Mouse (Mus musculus): Measurements from ENCODE around the gene Cradd. TPM values are rescaled to one million over a fixed set of nuclear protein-coding genes. Genes with fewer than 3 reads are reported as not detected.

Cradd gene
- polyA plus RNA-seq, 1 experiment from 2014 or later: 16.0 TPM

GRCm38 (mm10) chr10:95302211-95303163, 21.4 kb downstream of the Cradd start:
- no peak overlapping the region for H3K27ac ChIP-seq (ENCODE audit: low read depth, low read length)
- no peak for DNase-seq (ENCODE audit: low spot score)
- no peak overlapping the region for H3K9ac ChIP-seq (ENCODE audit: low read depth, low read length)
- no peaks in the 10 kb centered on the region for H3K27me3 ChIP-seq (ENCODE audit: control insufficient read depth, insufficient read depth, low read length)
- ATAC-seq (ENCODE audit: low FRiP score): no peak
- WGBS: 55% methylated on average over 12 of the region's 12 CpGs
- H3K4me1 ChIP-seq (replicated peaks; ENCODE audit: control insufficient read depth, insufficient read depth, low read length): no peaks in the 10 kb centered on the region; the same call in 1 of the 2 replicates
- H3K36me3 ChIP-seq (ENCODE audit: control insufficient read depth, insufficient read depth, low read length): no peaks in the 10 kb centered on the region
- no peak overlapping the region for H3K4me3 ChIP-seq (ENCODE audit: low read depth, low read length)
- H3K4me2 ChIP-seq (replicated peaks; ENCODE audit: low read depth, low read length): no peak overlapping the region
- no peaks in the 10 kb centered on the region for H3K9me3 ChIP-seq (ENCODE audit: control insufficient read depth, low read length)

GRCm38 (mm10) chr10:95300178-95300793, 23.6 kb downstream of the Cradd start:
- H3K9me3 ChIP-seq (ENCODE audit: control insufficient read depth, low read length): no peaks in the 10 kb centered on the region
- no peak overlapping the region for H3K9ac ChIP-seq (ENCODE audit: low read depth, low read length)
- no peak overlapping the region for H3K27ac ChIP-seq (ENCODE audit: low read depth, low read length)
- DNase-seq (ENCODE audit: low spot score) (no peak), ATAC-seq (ENCODE audit: low FRiP score) (no peak)
- no peak overlapping the region for H3K4me2 ChIP-seq (replicated peaks; ENCODE audit: low read depth, low read length)
- no peaks in the 10 kb centered on the region for H3K27me3 ChIP-seq (ENCODE audit: control insufficient read depth, insufficient read depth, low read length)
- H3K36me3 ChIP-seq (ENCODE audit: control insufficient read depth, insufficient read depth, low read length): no peaks in the 10 kb centered on the region
- H3K4me1 ChIP-seq (replicated peaks; ENCODE audit: control insufficient read depth, insufficient read depth, low read length): no peaks in the 10 kb centered on the region; the same call in 1 of the 2 replicates
- H3K4me3 ChIP-seq (ENCODE audit: low read depth, low read length): no peak overlapping the region
- 91% methylated on average over 8 of the region's 8 CpGs for WGBS

GRCm38 (mm10) chr10:95299808-95300133, 24.2 kb downstream of the Cradd start:
- Histone ChIP-seq H3K4me1 (replicated peaks; ENCODE audit: control insufficient read depth, insufficient read depth, low read length) (no peaks in the 10 kb centered on the region; the same call in 1 of the 2 replicates), H3K27ac (ENCODE audit: low read depth, low read length) (no peak overlapping the region), H3K4me2 (replicated peaks; ENCODE audit: low read depth, low read length) (no peak overlapping the region), H3K9ac (ENCODE audit: low read depth, low read length) (no peak overlapping the region), H3K4me3 (ENCODE audit: low read depth, low read length) (no peak overlapping the region), H3K27me3 (ENCODE audit: control insufficient read depth, insufficient read depth, low read length) (no peaks in the 10 kb centered on the region), H3K36me3 (ENCODE audit: control insufficient read depth, insufficient read depth, low read length) (no peaks in the 10 kb centered on the region), H3K9me3 (ENCODE audit: control insufficient read depth, low read length) (no peaks in the 10 kb centered on the region)
- 75% methylated on average over 7 of the region's 7 CpGs for WGBS
- no peak for ATAC-seq (ENCODE audit: low FRiP score)
- no peak for DNase-seq (ENCODE audit: low spot score)

GRCm38 (mm10) chr10:95299010-95299807, 24.7 kb downstream of the Cradd start:
- H3K4me1 ChIP-seq (replicated peaks; ENCODE audit: control insufficient read depth, insufficient read depth, low read length): no peaks in the 10 kb centered on the region; the same call in 1 of the 2 replicates
- 82% methylated on average over 18 of the region's 18 CpGs for WGBS

GRCm38 (mm10) chr10:95298504-95298903, 25.4 kb downstream of the Cradd start:
- no peak overlapping the region for H3K9ac ChIP-seq (ENCODE audit: low read depth, low read length)
- WGBS: 83% methylated on average over 6 of the region's 6 CpGs
- H3K27ac ChIP-seq (ENCODE audit: low read depth, low read length): no peak overlapping the region
- no peaks in the 10 kb centered on the region for H3K27me3 ChIP-seq (ENCODE audit: control insufficient read depth, insufficient read depth, low read length)
- ATAC-seq (ENCODE audit: low FRiP score) (no peak), DNase-seq (ENCODE audit: low spot score) (no peak)
- no peak overlapping the region for H3K4me3 ChIP-seq (ENCODE audit: low read depth, low read length)
- H3K36me3 ChIP-seq (ENCODE audit: control insufficient read depth, insufficient read depth, low read length): no peaks in the 10 kb centered on the region
- no peaks in the 10 kb centered on the region for H3K9me3 ChIP-seq (ENCODE audit: control insufficient read depth, low read length)
- no peak overlapping the region for H3K4me2 ChIP-seq (replicated peaks; ENCODE audit: low read depth, low read length)
- H3K4me1 ChIP-seq (replicated peaks; ENCODE audit: control insufficient read depth, insufficient read depth, low read length): no peaks in the 10 kb centered on the region; the same call in 1 of the 2 replicates

More at GRCm38 (mm10) chr10:95299010-95299807, 24.7 kb downstream of the Cradd start:
- no peak overlapping the region for H3K9ac ChIP-seq (ENCODE audit: low read depth, low read length)
- H3K36me3 ChIP-seq (ENCODE audit: control insufficient read depth, insufficient read depth, low read length): no peaks in the 10 kb centered on the region
- H3K4me3 ChIP-seq (ENCODE audit: low read depth, low read length): no peak overlapping the region
- H3K9me3 ChIP-seq (ENCODE audit: control insufficient read depth, low read length): no peaks in the 10 kb centered on the region
- H3K27ac ChIP-seq (ENCODE audit: low read depth, low read length): no peak overlapping the region
- no peak overlapping the region for H3K4me2 ChIP-seq (replicated peaks; ENCODE audit: low read depth, low read length)
- no peak for DNase-seq (ENCODE audit: low spot score)
- no peak for ATAC-seq (ENCODE audit: low FRiP score)
- no peaks in the 10 kb centered on the region for H3K27me3 ChIP-seq (ENCODE audit: control insufficient read depth, insufficient read depth, low read length)

GRCm38 (mm10) chr10:95297690-95298104, 26.2 kb downstream of the Cradd start:
- H3K4me1 ChIP-seq (replicated peaks; ENCODE audit: control insufficient read depth, insufficient read depth, low read length): no peaks in the 10 kb centered on the region; the same call in 1 of the 2 replicates
- no peak overlapping the region for H3K9ac ChIP-seq (ENCODE audit: low read depth, low read length)
- no peak overlapping the region for H3K4me2 ChIP-seq (replicated peaks; ENCODE audit: low read depth, low read length)
- no peak overlapping the region for H3K27ac ChIP-seq (ENCODE audit: low read depth, low read length)
- no peaks in the 10 kb centered on the region for H3K27me3 ChIP-seq (ENCODE audit: control insufficient read depth, insufficient read depth, low read length)
- no peak for ATAC-seq (ENCODE audit: low FRiP score)
- no peaks in the 10 kb centered on the region for H3K9me3 ChIP-seq (ENCODE audit: control insufficient read depth, low read length)
- 69% methylated on average over 9 of the region's 9 CpGs for WGBS
- H3K4me3 ChIP-seq (ENCODE audit: low read depth, low read length): no peak overlapping the region
- no peak for DNase-seq (ENCODE audit: low spot score)
- no peaks in the 10 kb centered on the region for H3K36me3 ChIP-seq (ENCODE audit: control insufficient read depth, insufficient read depth, low read length)

GRCm38 (mm10) chr10:95297024-95297423, 26.9 kb downstream of the Cradd start:
- Histone ChIP-seq H3K4me3 (ENCODE audit: low read depth, low read length) (no peak overlapping the region), H3K27me3 (ENCODE audit: control insufficient read depth, insufficient read depth, low read length) (no peaks in the 10 kb centered on the region), H3K4me1 (replicated peaks; ENCODE audit: control insufficient read depth, insufficient read depth, low read length) (no peaks in the 10 kb centered on the region; the same call in 1 of the 2 replicates), H3K36me3 (ENCODE audit: control insufficient read depth, insufficient read depth, low read length) (no peaks in the 10 kb centered on the region), H3K4me2 (replicated peaks; ENCODE audit: low read depth, low read length) (no peak overlapping the region), H3K9me3 (ENCODE audit: control insufficient read depth, low read length) (no peaks in the 10 kb centered on the region), H3K9ac (ENCODE audit: low read depth, low read length) (no peak overlapping the region), H3K27ac (ENCODE audit: low read depth, low read length) (no peak overlapping the region)
- 78% methylated on average over 11 of the region's 11 CpGs for WGBS
- DNase-seq (ENCODE audit: low spot score) (no peak), ATAC-seq (ENCODE audit: low FRiP score) (no peak)

- ATAC-seq (ENCODE audit: low FRiP score): no peak
- Histone ChIP-seq H3K36me3 (ENCODE audit: control insufficient read depth, insufficient read depth, low read length) (no peaks in the 10 kb centered on the region), H3K27me3 (ENCODE audit: control insufficient read depth, insufficient read depth, low read length) (no peaks in the 10 kb centered on the region), H3K4me3 (ENCODE audit: low read depth, low read length) (no peak overlapping the region), H3K9ac (ENCODE audit: low read depth, low read length) (no peak overlapping the region), H3K4me2 (replicated peaks; ENCODE audit: low read depth, low read length) (no peak overlapping the region), H3K9me3 (ENCODE audit: control insufficient read depth, low read length) (no peaks in the 10 kb centered on the region), H3K4me1 (replicated peaks; ENCODE audit: control insufficient read depth, insufficient read depth, low read length) (no peaks in the 10 kb centered on the region; the same call in 1 of the 2 replicates), H3K27ac (ENCODE audit: low read depth, low read length) (no peak overlapping the region)
- no peak for DNase-seq (ENCODE audit: low spot score)
- WGBS: 93% methylated on average over 8 of the region's 8 CpGs
Observed at GRCm38 (mm10) chr10:95293261-95293660, 30.7 kb downstream of the Cradd start.

Measured in hindbrain, embryonic 11.5 days (tissue).